Comparison of ENCODE assay signal across 22 mouse cellular contexts in the genomic region with DNA sequence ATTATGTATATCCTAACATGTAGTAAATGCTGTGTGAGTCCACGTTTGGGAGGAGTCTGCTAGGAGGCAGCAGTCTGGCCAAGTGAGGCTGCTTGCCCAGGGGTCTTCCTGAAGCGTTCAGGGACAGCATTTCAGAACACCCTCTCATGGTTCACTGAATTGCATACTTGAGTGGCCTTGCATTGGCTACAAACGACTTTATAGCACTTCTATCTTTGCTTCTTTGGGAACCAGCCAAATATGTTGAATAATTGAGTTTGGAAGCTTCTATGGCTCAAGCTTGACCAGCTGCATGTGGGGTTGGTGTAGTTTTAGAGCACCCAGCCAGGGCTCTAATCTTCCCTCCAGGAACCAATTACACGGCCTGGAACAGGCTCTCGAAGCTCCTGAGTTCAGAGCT.
DNase-seq lines count a peak whose midpoint lies in the region; ATAC-seq and TF ChIP-seq lines count a peak whose summit lies in the region.
"Had no signal": no experiment of that assay in that cellular context is flagged by ENCODE, and none has a peak within 500 bp of the region (broad histone marks: within the 10 kb centered on the region; RNA-seq: fewer than 3 reads in every experiment).

No protein-coding gene starts in this region.

- intact Hi-C loops in heart, postnatal 25 days (cut with DNase I) = no loop called here

- H3K9ac ChIP-seq in kidney, embryonic 16.5 days (replicated peaks; ENCODE audit: low read length) = no peak overlapping the region
- no peak overlapping the region for H3K9ac ChIP-seq in lung, postnatal 0 days (replicated peaks; ENCODE audit: low read depth)
- H3K9ac ChIP-seq: forebrain, embryonic 15.5 days; midbrain, embryonic 12.5 days; neural tube, embryonic 15.5 days had no signal

- H3K4me2 ChIP-seq in kidney, embryonic 16.5 days (replicated peaks; ENCODE audit: low read depth, low read length) = no peak overlapping the region
- no peak overlapping the region for H3K4me2 ChIP-seq in lung, postnatal 0 days (replicated peaks; ENCODE audit: low read depth, low read length)
- H3K4me2 ChIP-seq: forebrain, embryonic 15.5 days; liver, embryonic 11.5 days; midbrain, embryonic 12.5 days; neural tube, embryonic 15.5 days had no signal

- H3K27ac ChIP-seq in kidney, embryonic 16.5 days (ENCODE audit: low read length) = no peak overlapping the region
- H3K27ac ChIP-seq in lung, postnatal 0 days (ENCODE audit: low read length) = no peak overlapping the region
- H3K27ac ChIP-seq: forebrain, embryonic 15.5 days; hindbrain, embryonic 10.5 days; macrophage; midbrain, embryonic 12.5 days; neural tube, embryonic 15.5 days had no signal

- peak; percentile 46; the same call in 1 of the 2 replicates for ATAC-seq in kidney, embryonic 16.5 days (ENCODE audit: low FRiP score, low TSS enrichment)
- ATAC-seq in lung, postnatal 0 days = peak; percentile 53
- ATAC-seq: forebrain, embryonic 15.5 days; inflammation-experienced regulatory T-cells, adult 6 months had no signal

- no peaks in the 10 kb centered on the region for H3K36me3 ChIP-seq in kidney, embryonic 16.5 days (ENCODE audit: insufficient read depth, low read length)
- no peaks in the 10 kb centered on the region for H3K36me3 ChIP-seq in lung, postnatal 0 days (ENCODE audit: insufficient read depth, low read length)
- H3K36me3 ChIP-seq: forebrain, embryonic 15.5 days; hindbrain, embryonic 10.5 days; midbrain, embryonic 12.5 days; neural tube, embryonic 15.5 days had no signal

- peak; percentile 11 for DNase-seq in heart, adult 8-10 months (ENCODE audit: low spot score)
- DNase-seq in heart, postnatal 25 days (ENCODE audit: low spot score) = no peak
- DNase-seq in kidney, postnatal 4 days = no peak
- peak; percentile 27 for DNase-seq in NIH3T3 (ENCODE audit: low read depth)
- peak; percentile 83 for DNase-seq in lung, postnatal 0 days (ENCODE audit: low spot score)
- DNase-seq in thymus, postnatal 0 days (ENCODE audit: low spot score) = no peak
- DNase-seq in testis, postnatal 10 days (ENCODE audit: low spot score) = no peak
- DNase-seq: adrenal gland, postnatal 36 days; cerebellum, adult 8-10 months; left cerebral cortex, postnatal 4 days; right cerebral cortex, postnatal 4 days; thymus, postnatal 4 days had no signal

- no peaks in the 10 kb centered on the region for H3K27me3 ChIP-seq in kidney, embryonic 16.5 days (ENCODE audit: insufficient read depth, low read length)
- no peaks in the 10 kb centered on the region for H3K27me3 ChIP-seq in lung, postnatal 0 days (replicated peaks; ENCODE audit: insufficient read depth, low read length)
- H3K27me3 ChIP-seq: forebrain, embryonic 15.5 days; midbrain, embryonic 12.5 days; neural tube, embryonic 15.5 days had no signal

- H3K9me3 ChIP-seq in kidney, embryonic 16.5 days (ENCODE audit: low read length) = no peaks in the 10 kb centered on the region
- no peaks in the 10 kb centered on the region for H3K9me3 ChIP-seq in lung, postnatal 0 days (ENCODE audit: low read length)
- H3K9me3 ChIP-seq: forebrain, embryonic 15.5 days; hindbrain, embryonic 10.5 days; midbrain, embryonic 12.5 days; neural tube, embryonic 15.5 days had no signal

- no peak overlapping the region for H3K4me3 ChIP-seq in kidney, embryonic 16.5 days (ENCODE audit: low read length)
- no peak overlapping the region for H3K4me3 ChIP-seq in lung, postnatal 0 days (ENCODE audit: low read depth, low read length)
- H3K4me3 ChIP-seq: erythroblast, embryonic 14.5 days; forebrain, embryonic 15.5 days; hindbrain, embryonic 10.5 days; midbrain, embryonic 12.5 days; myocyte; neural tube, embryonic 15.5 days had no signal

- WGBS in kidney, embryonic 16.5 days = 42% methylated on average over 5 of the region's 5 CpGs
- WGBS in lung, postnatal 0 days = 36% methylated on average over 5 of the region's 5 CpGs

- no peak for TF ChIP-seq EP300 in lung, postnatal 0 days (IDR thresholded peaks at IDR 0.05)

- H3K4me1 ChIP-seq in kidney, embryonic 16.5 days (ENCODE audit: insufficient read depth, low read length) = 0 out of 2 replicates have a peak, but pooled peaks cover 3% of the 10 kb centered on the region
- 0 out of 2 replicates have a peak, but pooled peaks cover 5% of the 10 kb centered on the region for H3K4me1 ChIP-seq in lung, postnatal 0 days (ENCODE audit: insufficient read depth, low read depth, low read length)

- TF ChIP-seq CTCF in lung, postnatal 0 days (IDR thresholded peaks at IDR 0.05) = no peak

Comparison
In these comparisons a context has a peak if more than half of its experiments do, and no peak if none do; other contexts are left out.
1. DNase-seq: peak in heart, adult 8-10 months (single experiment), NIH3T3 (single experiment) and lung, postnatal 0 days (single experiment); none in heart, postnatal 25 days (single experiment), kidney, postnatal 4 days (0 of 2), thymus, postnatal 0 days (single experiment) and testis, postnatal 10 days (single experiment).